Mouse (Mus musculus) testis, adult 2 months (tissue): ENCODE results near the gene Hmga1.

Source experiments
- CTCF ChIP-seq: fragments of 200-500 bp; IDR thresholded peaks from 2 replicates; pipeline ENCODE4 v1.5.1; 2012; ENCODE audit warnings: low read depth, mild to moderate bottlenecking, inconsistent platforms, low read length, moderate library complexity; ENCODE audit not compliant: control insufficient read depth, insufficient read depth, insufficient replicate concordance
- POLR2A ChIP-seq: fragments of 200-500 bp; IDR thresholded peaks from 2 replicates; pipeline ENCODE4 v1.6.1; 2012; ENCODE audit warnings: low read depth, mild to moderate bottlenecking, inconsistent platforms, low read length, moderate library complexity; ENCODE audit not compliant: control insufficient read depth

GRCm38 (mm10) chr17:27554062-27554960 is 2.0 kb upstream of the Hmga1 start:
- TF ChIP-seq POLR2A (no peak; the same call in 1 of the 2 replicates), CTCF (no peak)
